Mouse (Mus musculus) stomach, embryonic 15.5 days (tissue): Measurements from ENCODE around the gene Rgs16. TPM values are rescaled to one million over a fixed set of nuclear protein-coding genes. Genes with fewer than 3 reads are reported as not detected.

Source experiments
- ATAC-seq: fragments of 200-750 bp; cut with Nextera tagmentation; 2 replicates; pipeline ENCODE4 v1.8.0; 2017; ENCODE audit warnings: low read depth, moderate number of reproducible peaks, moderate TSS enrichment; ENCODE audit not compliant: insufficient read depth, low FRiP score
- H3K27ac ChIP-seq: fragments of 300-500 bp; sonication (generic); 2 replicates; pipeline ENCODE4 v1.5.1; 2015; ENCODE audit warnings: mild to moderate bottlenecking, inconsistent platforms
- H3K27me3 ChIP-seq: fragments of 300-500 bp; sonication (generic); replicated peaks from 2 replicates; pipeline ENCODE4 v1.6.1; 2015; ENCODE audit warnings: inconsistent platforms
- H3K36me3 ChIP-seq: fragments of 300-500 bp; sonication (generic); 2 replicates; pipeline ENCODE4 v1.6.1; 2015; ENCODE audit warnings: inconsistent platforms
- H3K4me1 ChIP-seq: fragments of 300-500 bp; sonication (generic); 2 replicates; pipeline ENCODE4 v1.6.1; 2015; ENCODE audit warnings: inconsistent platforms
- H3K4me2 ChIP-seq: fragments of 300-500 bp; sonication (generic); 2 replicates; pipeline ENCODE4 v1.6.1; 2015; ENCODE audit warnings: mild to moderate bottlenecking, inconsistent platforms
- H3K4me3 ChIP-seq: fragments of 300-500 bp; sonication (generic); replicated peaks from 2 replicates; pipeline ENCODE4 v1.5.1; 2015; ENCODE audit warnings: inconsistent platforms
- H3K9ac ChIP-seq: fragments of 300-500 bp; sonication (generic); 2 replicates; pipeline ENCODE4 v1.6.1; 2015; ENCODE audit warnings: inconsistent platforms
- H3K9me3 ChIP-seq: fragments of 300-500 bp; sonication (generic); 2 replicates; pipeline ENCODE4 v1.6.1; 2016; ENCODE audit warnings: inconsistent platforms
- WGBS: fragments of 180-500 bp; shearing (Covaris S2); methylation state at CpG from one replicate; pipeline ENCODE4 v1.1.7; 2015; 5-methylcytosine and 5-hydroxymethylcytosine counted together
- polyA plus RNA-seq: library from polyadenylated mRNA; unstranded; fragments of >200 nt; fragmentation: Nextera tagmentation; extraction: Ambion mirVana; gene quantifications from 2 replicates; pipeline ENCODE4 v1.2.1, GENCODE M21; 2015

Rgs16 gene
- polyA plus RNA-seq, 1 experiment from 2014 or later: 4.5 TPM

- Histone ChIP-seq H3K36me3 (no peaks in the 10 kb centered on the region), H3K9me3 (no peaks in the 10 kb centered on the region), H3K27me3 (peaks cover 28% of the 10 kb centered on the region), H3K27ac (no peak overlapping the region), H3K9ac (no peak overlapping the region), H3K4me2 (no peak overlapping the region), H3K4me1 (peaks cover 8% of the 10 kb centered on the region; the same call in 1 of the 2 replicates), H3K4me3 (no peak overlapping the region)
- WGBS: 51% methylated on average over 11 of the region's 11 CpGs
- no peak for ATAC-seq
Measured at GRCm38 (mm10) chr1:153742374-153743155, 2.4 kb downstream of the Rgs16 start.

GRCm38 (mm10) chr1:153746119-153746670, 6.0 kb downstream of the Rgs16 start:
- 76% methylated on average over 14 of the region's 14 CpGs for WGBS
- H3K36me3 ChIP-seq: no peaks in the 10 kb centered on the region
- peaks cover 5% of the 10 kb centered on the region; the same call in 1 of the 2 replicates for H3K27me3 ChIP-seq
- H3K27ac ChIP-seq: no peak overlapping the region
- no peak overlapping the region for H3K4me2 ChIP-seq
- H3K4me1 ChIP-seq: peaks cover 12% of the 10 kb centered on the region
- H3K4me3 ChIP-seq: no peak overlapping the region
- H3K9ac ChIP-seq: no peak overlapping the region
- H3K9me3 ChIP-seq: no peaks in the 10 kb centered on the region
- no peak for ATAC-seq

- Histone ChIP-seq H3K9me3 (no peaks in the 10 kb centered on the region), H3K4me2 (no peak overlapping the region), H3K4me1 (peaks cover 14% of the 10 kb centered on the region), H3K27ac (no peak overlapping the region), H3K4me3 (no peak overlapping the region), H3K36me3 (no peaks in the 10 kb centered on the region), H3K9ac (no peak overlapping the region), H3K27me3 (0 out of 2 replicates have a peak, but pooled peaks cover 2% of the 10 kb centered on the region)
- ATAC-seq: 0 out of 2 replicates have a peak, but pooled peaks have one; percentile 4
- 2% methylated on average over 12 of the region's 12 CpGs for WGBS
Measured at GRCm38 (mm10) chr1:153746728-153747127, 6.6 kb downstream of the Rgs16 start.

GRCm38 (mm10) chr1:153747861-153748530, 7.8 kb downstream of the Rgs16 start:
- ATAC-seq: no peak

GRCm38 (mm10) chr1:153748549-153748948, 8.4 kb downstream of the Rgs16 start:
- 4% methylated on average over 1 of the region's 1 CpGs for WGBS
- no peak for ATAC-seq
- no peaks in the 10 kb centered on the region for H3K9me3 ChIP-seq
- no peaks in the 10 kb centered on the region for H3K27me3 ChIP-seq
- H3K36me3 ChIP-seq: no peaks in the 10 kb centered on the region
- H3K4me2 ChIP-seq: peak overlapping the region; percentile 60; the same call in 1 of the 2 replicates
- H3K27ac ChIP-seq: no peak overlapping the region
- H3K4me3 ChIP-seq: no peak overlapping the region
- peaks cover 16% of the 10 kb centered on the region for H3K4me1 ChIP-seq
- H3K9ac ChIP-seq: no peak overlapping the region

More at GRCm38 (mm10) chr1:153747861-153748530, 7.8 kb downstream of the Rgs16 start:
- peaks cover 16% of the 10 kb centered on the region for H3K4me1 ChIP-seq
- no peaks in the 10 kb centered on the region for H3K9me3 ChIP-seq
- no peak overlapping the region for H3K27ac ChIP-seq
- no peaks in the 10 kb centered on the region for H3K36me3 ChIP-seq
- no peak overlapping the region for H3K4me3 ChIP-seq
- WGBS: 52% methylated on average over 12 of the region's 12 CpGs
- no peak overlapping the region for H3K4me2 ChIP-seq
- H3K27me3 ChIP-seq: no peaks in the 10 kb centered on the region
- H3K9ac ChIP-seq: no peak overlapping the region

- Histone ChIP-seq H3K9ac (no peak within 1 kb of the TSS), H3K4me3 (peak within 1 kb of the TSS; percentile 37), H3K36me3 (no peaks in the 10 kb centered on the region), H3K9me3 (no peaks in the 10 kb centered on the region), H3K27ac (peak within 1 kb of the TSS; percentile 64; the same call in 1 of the 2 replicates), H3K4me2 (peak within 1 kb of the TSS; percentile 60), H3K27me3 (no peaks in the 10 kb centered on the region), H3K4me1 (peaks cover 16% of the 10 kb centered on the region)
- WGBS: 2% methylated on average over 18 of the region's 18 CpGs
- ATAC-seq: peak; percentile 64
Measured at GRCm38 (mm10) chr1:153749211-153749801, 9.2 kb downstream of the Rgs16 start, which contains the start of gene Rnasel. Gene Rnasel (plus strand): TSS chr1:153749426.

GRCm38 (mm10) chr1:153750054-153750453, 9.9 kb downstream of the Rgs16 start:
- 56% methylated on average over 6 of the region's 6 CpGs for WGBS
- no peak overlapping the region for H3K27ac ChIP-seq
- no peaks in the 10 kb centered on the region for H3K9me3 ChIP-seq
- H3K4me2 ChIP-seq: peak overlapping the region; percentile 60
- H3K4me1 ChIP-seq: peaks cover 16% of the 10 kb centered on the region
- peak overlapping the region; percentile 37; the same call in 1 of the 2 replicates for H3K4me3 ChIP-seq
- H3K27me3 ChIP-seq: no peaks in the 10 kb centered on the region
- H3K9ac ChIP-seq: no peak overlapping the region
- H3K36me3 ChIP-seq: no peaks in the 10 kb centered on the region
- peak; percentile 50; the same call in 1 of the 2 replicates for ATAC-seq

- WGBS: 27% methylated on average over 13 of the region's 13 CpGs
- Histone ChIP-seq H3K4me1 (peaks cover 16% of the 10 kb centered on the region), H3K9ac (no peak overlapping the region), H3K9me3 (no peaks in the 10 kb centered on the region), H3K4me3 (peak overlapping the region; percentile 32), H3K27me3 (no peaks in the 10 kb centered on the region), H3K27ac (peak overlapping the region; percentile 73), H3K4me2 (peak overlapping the region; percentile 57), H3K36me3 (no peaks in the 10 kb centered on the region)
- ATAC-seq: peak; percentile 37; the same call in 1 of the 2 replicates
Measured at GRCm38 (mm10) chr1:153751763-153752301, 11.7 kb downstream of the Rgs16 start.

GRCm38 (mm10) chr1:153752521-153752920, 12.4 kb downstream of the Rgs16 start:
- Histone ChIP-seq H3K9me3 (no peaks in the 10 kb centered on the region), H3K27ac (peak overlapping the region; percentile 73; the same call in 1 of the 2 replicates), H3K4me3 (peak overlapping the region; percentile 32), H3K4me1 (peaks cover 16% of the 10 kb centered on the region), H3K9ac (no peak overlapping the region), H3K27me3 (no peaks in the 10 kb centered on the region), H3K36me3 (no peaks in the 10 kb centered on the region), H3K4me2 (peak overlapping the region; percentile 57)
- ATAC-seq: no peak
- 73% methylated on average over 6 of the region's 6 CpGs for WGBS

- 66% methylated on average over 25 of the region's 25 CpGs for WGBS
- Histone ChIP-seq H3K27ac (no peak overlapping the region), H3K4me2 (no peak overlapping the region), H3K4me1 (peaks cover 11% of the 10 kb centered on the region), H3K27me3 (no peaks in the 10 kb centered on the region), H3K36me3 (no peaks in the 10 kb centered on the region), H3K4me3 (no peak overlapping the region), H3K9me3 (no peaks in the 10 kb centered on the region), H3K9ac (no peak overlapping the region)
- ATAC-seq: no peak
Measured at GRCm38 (mm10) chr1:153753725-153754464, 13.7 kb downstream of the Rgs16 start.

GRCm38 (mm10) chr1:153764136-153764535, 24.0 kb downstream of the Rgs16 start:
- no peaks in the 10 kb centered on the region for H3K9me3 ChIP-seq
- no peak overlapping the region for H3K4me3 ChIP-seq
- WGBS: 86% methylated on average over 11 of the region's 11 CpGs
- H3K4me1 ChIP-seq: no peaks in the 10 kb centered on the region
- ATAC-seq: no peak
- no peak overlapping the region for H3K27ac ChIP-seq
- no peaks in the 10 kb centered on the region for H3K27me3 ChIP-seq
- H3K4me2 ChIP-seq: no peak overlapping the region
- no peaks in the 10 kb centered on the region for H3K36me3 ChIP-seq
- no peak overlapping the region for H3K9ac ChIP-seq
